Mouse (Mus musculus): ENCODE data around the gene Mmp9. TPM values are rescaled to one million over a fixed set of nuclear protein-coding genes. Genes with fewer than 3 reads are reported as not detected.

The Mmp9 gene
- polyA plus RNA-seq, 1 experiment: 363 TPM

- no peak for TF ChIP-seq CTCF (IDR thresholded peaks at IDR 0.05; ENCODE audit: control insufficient read depth, insufficient read depth, low read length)
- no peak for TF ChIP-seq POLR2A (IDR thresholded peaks at IDR 0.05; ENCODE audit: borderline replicate concordance, control insufficient read depth, low read depth, low read length)
- 4% methylated on average over 42 of the region's 42 CpGs for WGBS
Observed at GRCm38 (mm10) chr2:164970631-164971196, 30.1 kb downstream of the Mmp9 start.

GRCm38 (mm10) chr2:164972646-164973045 is 32.1 kb downstream of the Mmp9 start:
- 33% methylated on average over 5 of the region's 5 CpGs for WGBS
- TF ChIP-seq POLR2A (IDR thresholded peaks at IDR 0.05; ENCODE audit: borderline replicate concordance, control insufficient read depth, low read depth, low read length): no peak
- no peak for TF ChIP-seq CTCF (IDR thresholded peaks at IDR 0.05; ENCODE audit: control insufficient read depth, insufficient read depth, low read length)
- no peak overlapping the region for H3K27ac ChIP-seq (ENCODE audit: control insufficient read depth, insufficient read depth, low read depth, low read length, poor library complexity)
- no peaks in the 10 kb centered on the region for H3K4me1 ChIP-seq (ENCODE audit: control insufficient read depth, insufficient read depth, low read length)
- H3K4me3 ChIP-seq (replicated peaks; ENCODE audit: control insufficient read depth, low read depth, low read length): no peak overlapping the region

More at GRCm38 (mm10) chr2:164970631-164971196, 30.1 kb downstream of the Mmp9 start:
- Histone ChIP-seq H3K4me3 (replicated peaks; ENCODE audit: control insufficient read depth, low read depth, low read length) (no peak overlapping the region), H3K27ac (ENCODE audit: control insufficient read depth, insufficient read depth, low read depth, low read length, poor library complexity) (no peak overlapping the region), H3K4me1 (ENCODE audit: control insufficient read depth, insufficient read depth, low read length) (no peaks in the 10 kb centered on the region)

GRCm38 (mm10) chr2:164975611-164976010 is 35.0 kb downstream of the Mmp9 start:
- 40% methylated on average over 6 of the region's 6 CpGs for WGBS
- H3K27ac ChIP-seq (ENCODE audit: control insufficient read depth, insufficient read depth, low read depth, low read length, poor library complexity): no peak overlapping the region
- H3K4me1 ChIP-seq (ENCODE audit: control insufficient read depth, insufficient read depth, low read length): no peaks in the 10 kb centered on the region
- H3K4me3 ChIP-seq (replicated peaks; ENCODE audit: control insufficient read depth, low read depth, low read length): no peak overlapping the region
- TF ChIP-seq CTCF (IDR thresholded peaks at IDR 0.05; ENCODE audit: control insufficient read depth, insufficient read depth, low read length) (no peak), POLR2A (IDR thresholded peaks at IDR 0.05; ENCODE audit: borderline replicate concordance, control insufficient read depth, low read depth, low read length) (no peak)

- WGBS: 25% methylated on average over 7 of the region's 7 CpGs
- Histone ChIP-seq H3K4me3 (replicated peaks; ENCODE audit: control insufficient read depth, low read depth, low read length) (no peak overlapping the region), H3K27ac (ENCODE audit: control insufficient read depth, insufficient read depth, low read depth, low read length, poor library complexity) (no peak overlapping the region), H3K4me1 (ENCODE audit: control insufficient read depth, insufficient read depth, low read length) (no peaks in the 10 kb centered on the region)
- TF ChIP-seq CTCF (IDR thresholded peaks at IDR 0.05; ENCODE audit: control insufficient read depth, insufficient read depth, low read length) (no peak), POLR2A (IDR thresholded peaks at IDR 0.05; ENCODE audit: borderline replicate concordance, control insufficient read depth, low read depth, low read length) (no peak)
Observed at GRCm38 (mm10) chr2:164979749-164980148, 39.2 kb downstream of the Mmp9 start.

GRCm38 (mm10) chr2:164985962-164986361 is 45.4 kb downstream of the Mmp9 start:
- Histone ChIP-seq H3K4me3 (replicated peaks; ENCODE audit: control insufficient read depth, low read depth, low read length) (no peak overlapping the region), H3K27ac (ENCODE audit: control insufficient read depth, insufficient read depth, low read depth, low read length, poor library complexity) (no peak overlapping the region), H3K4me1 (ENCODE audit: control insufficient read depth, insufficient read depth, low read length) (no peaks in the 10 kb centered on the region)
- TF ChIP-seq POLR2A (IDR thresholded peaks at IDR 0.05; ENCODE audit: borderline replicate concordance, control insufficient read depth, low read depth, low read length): no peak
- no peak for TF ChIP-seq CTCF (IDR thresholded peaks at IDR 0.05; ENCODE audit: control insufficient read depth, insufficient read depth, low read length)
- WGBS: 75% methylated on average over 6 of the region's 6 CpGs

- 75% methylated on average over 14 of the region's 14 CpGs for WGBS
- H3K4me3 ChIP-seq (replicated peaks; ENCODE audit: control insufficient read depth, low read depth, low read length): no peak overlapping the region
- TF ChIP-seq POLR2A (IDR thresholded peaks at IDR 0.05; ENCODE audit: borderline replicate concordance, control insufficient read depth, low read depth, low read length) (no peak), CTCF (IDR thresholded peaks at IDR 0.05; ENCODE audit: control insufficient read depth, insufficient read depth, low read length) (no peak)
Observed at GRCm38 (mm10) chr2:164986371-164987027, 45.9 kb downstream of the Mmp9 start.

GRCm38 (mm10) chr2:164988777-164989176 is 48.2 kb downstream of the Mmp9 start:
- TF ChIP-seq CTCF (IDR thresholded peaks at IDR 0.05; ENCODE audit: control insufficient read depth, insufficient read depth, low read length) (no peak), POLR2A (IDR thresholded peaks at IDR 0.05; ENCODE audit: borderline replicate concordance, control insufficient read depth, low read depth, low read length) (no peak)
- Histone ChIP-seq H3K4me3 (replicated peaks; ENCODE audit: control insufficient read depth, low read depth, low read length) (no peak overlapping the region), H3K4me1 (ENCODE audit: control insufficient read depth, insufficient read depth, low read length) (no peaks in the 10 kb centered on the region), H3K27ac (ENCODE audit: control insufficient read depth, insufficient read depth, low read depth, low read length, poor library complexity) (no peak overlapping the region)
- 51% methylated on average over 13 of the region's 13 CpGs for WGBS

More at GRCm38 (mm10) chr2:164986371-164987027, 45.9 kb downstream of the Mmp9 start:
- Histone ChIP-seq H3K4me1 (ENCODE audit: control insufficient read depth, insufficient read depth, low read length) (no peaks in the 10 kb centered on the region), H3K27ac (ENCODE audit: control insufficient read depth, insufficient read depth, low read depth, low read length, poor library complexity) (no peak overlapping the region)

GRCm38 (mm10) chr2:164991111-164991510 is 50.5 kb downstream of the Mmp9 start:
- H3K4me1 ChIP-seq (ENCODE audit: control insufficient read depth, insufficient read depth, low read length): no peaks in the 10 kb centered on the region
- H3K27ac ChIP-seq (ENCODE audit: control insufficient read depth, insufficient read depth, low read depth, low read length, poor library complexity): no peak overlapping the region
- WGBS: 68% methylated on average over 3 of the region's 3 CpGs
- TF ChIP-seq CTCF (IDR thresholded peaks at IDR 0.05; ENCODE audit: control insufficient read depth, insufficient read depth, low read length) (no peak), POLR2A (IDR thresholded peaks at IDR 0.05; ENCODE audit: borderline replicate concordance, control insufficient read depth, low read depth, low read length) (no peak)
- no peak overlapping the region for H3K4me3 ChIP-seq (replicated peaks; ENCODE audit: control insufficient read depth, low read depth, low read length)
